Mouse (Mus musculus): ENCODE measurements around the gene C130074G19Rik. TPM values are rescaled to one million over a fixed set of nuclear protein-coding genes. Genes with fewer than 3 reads are reported as not detected.

The C130074G19Rik gene
- polyA plus RNA-seq, 1 experiment from 2014 or later: 1.3 TPM

GRCm38 (mm10) chr1:184833499-184833898 lies 49.5 kb downstream of the C130074G19Rik start:
- ATAC-seq (ENCODE audit: low read depth) (peak; percentile 79), DNase-seq (no peak)
- no peaks in the 10 kb centered on the region for H3K9me3 ChIP-seq (replicated peaks)
- no peak overlapping the region for H3K4me2 ChIP-seq
- WGBS (ENCODE audit: insufficient replicate concordance): 52% methylated on average over 7 of the region's 7 CpGs
- H3K4me1 ChIP-seq (replicated peaks): peaks cover 28% of the 10 kb centered on the region
- H3K27me3 ChIP-seq: no peaks in the 10 kb centered on the region
- peaks cover 80% of the 10 kb centered on the region for H3K36me3 ChIP-seq
- H3K4me3 ChIP-seq (replicated peaks): no peak overlapping the region
- H3K9ac ChIP-seq: no peak overlapping the region
- H3K27ac ChIP-seq: no peak overlapping the region

- Histone ChIP-seq H3K4me1 (replicated peaks) (peaks cover 21% of the 10 kb centered on the region), H3K27me3 (no peaks in the 10 kb centered on the region), H3K4me2 (no peak overlapping the region), H3K27ac (no peak overlapping the region), H3K36me3 (peaks cover 81% of the 10 kb centered on the region), H3K9me3 (replicated peaks) (no peaks in the 10 kb centered on the region), H3K9ac (no peak overlapping the region), H3K4me3 (replicated peaks) (no peak overlapping the region)
- 79% methylated on average over 10 of the region's 10 CpGs for WGBS (ENCODE audit: insufficient replicate concordance)
- DNase-seq: no peak
- peak; percentile 26 for ATAC-seq (ENCODE audit: low read depth)
Observed at GRCm38 (mm10) chr1:184832211-184832610, 50.8 kb downstream of the C130074G19Rik start.

GRCm38 (mm10) chr1:184829897-184830296 lies 53.1 kb downstream of the C130074G19Rik start:
- Histone ChIP-seq H3K4me1 (replicated peaks) (peaks cover 18% of the 10 kb centered on the region), H3K36me3 (peaks cover 69% of the 10 kb centered on the region), H3K27me3 (no peaks in the 10 kb centered on the region), H3K9ac (no peak overlapping the region), H3K4me2 (no peak overlapping the region), H3K27ac (no peak overlapping the region), H3K9me3 (replicated peaks) (no peaks in the 10 kb centered on the region), H3K4me3 (replicated peaks) (no peak overlapping the region)
- DNase-seq (no peak), ATAC-seq (ENCODE audit: low read depth) (no peak)
- 79% methylated on average over 8 of the region's 8 CpGs for WGBS (ENCODE audit: insufficient replicate concordance)

- 0 out of 2 replicates have a peak overlapping the region, but pooled peaks have one; percentile 15 for H3K9ac ChIP-seq
- H3K27ac ChIP-seq: peak overlapping the region; percentile 65
- no peak overlapping the region for H3K4me3 ChIP-seq (replicated peaks)
- no peaks in the 10 kb centered on the region for H3K9me3 ChIP-seq (replicated peaks)
- H3K4me2 ChIP-seq: peak overlapping the region; percentile 21
- ATAC-seq (ENCODE audit: low read depth) (peak; percentile 11; the same call in 1 of the 2 replicates), DNase-seq (no peak)
- H3K4me1 ChIP-seq (replicated peaks): peaks cover 21% of the 10 kb centered on the region
- no peaks in the 10 kb centered on the region for H3K27me3 ChIP-seq
- H3K36me3 ChIP-seq: peaks cover 55% of the 10 kb centered on the region
- 57% methylated on average over 23 of the region's 23 CpGs for WGBS (ENCODE audit: insufficient replicate concordance)
Observed at GRCm38 (mm10) chr1:184827175-184827701, 55.8 kb downstream of the C130074G19Rik start.

- no peaks in the 10 kb centered on the region for H3K27me3 ChIP-seq
- H3K9me3 ChIP-seq (replicated peaks): no peaks in the 10 kb centered on the region
- ATAC-seq (ENCODE audit: low read depth) (no peak), DNase-seq (no peak)
- H3K36me3 ChIP-seq: peaks cover 54% of the 10 kb centered on the region
- no peak overlapping the region for H3K27ac ChIP-seq
- no peak overlapping the region for H3K4me3 ChIP-seq (replicated peaks)
- peaks cover 21% of the 10 kb centered on the region for H3K4me1 ChIP-seq (replicated peaks)
- H3K9ac ChIP-seq: no peak overlapping the region
- peak overlapping the region; percentile 46 for H3K4me2 ChIP-seq
- 24% methylated on average over 11 of the region's 11 CpGs for WGBS (ENCODE audit: insufficient replicate concordance)
Observed at GRCm38 (mm10) chr1:184825093-184825492, 57.9 kb downstream of the C130074G19Rik start.

GRCm38 (mm10) chr1:184824439-184824851 lies 58.6 kb downstream of the C130074G19Rik start:
- Histone ChIP-seq H3K9ac (no peak overlapping the region), H3K4me1 (replicated peaks) (peaks cover 21% of the 10 kb centered on the region), H3K27ac (no peak overlapping the region), H3K4me2 (peak overlapping the region; percentile 46), H3K9me3 (replicated peaks) (no peaks in the 10 kb centered on the region), H3K36me3 (peaks cover 53% of the 10 kb centered on the region), H3K4me3 (replicated peaks) (no peak overlapping the region), H3K27me3 (no peaks in the 10 kb centered on the region)
- DNase-seq: peak; percentile 70
- WGBS (ENCODE audit: insufficient replicate concordance): 6% methylated on average over 12 of the region's 12 CpGs
- peak; percentile 74 for ATAC-seq (ENCODE audit: low read depth)

- no peak for DNase-seq
- H3K27me3 ChIP-seq: no peaks in the 10 kb centered on the region
- no peak for ATAC-seq (ENCODE audit: low read depth)
- H3K4me2 ChIP-seq: no peak overlapping the region
- H3K27ac ChIP-seq: no peak overlapping the region
- H3K9me3 ChIP-seq (replicated peaks): no peaks in the 10 kb centered on the region
- WGBS (ENCODE audit: insufficient replicate concordance): 64% methylated on average over 11 of the region's 11 CpGs
- peaks cover 60% of the 10 kb centered on the region for H3K36me3 ChIP-seq
- no peak overlapping the region for H3K9ac ChIP-seq
- H3K4me1 ChIP-seq (replicated peaks): peaks cover 21% of the 10 kb centered on the region
- no peak overlapping the region for H3K4me3 ChIP-seq (replicated peaks)
Observed at GRCm38 (mm10) chr1:184822678-184823077, 60.3 kb downstream of the C130074G19Rik start.

MicroRNAs encoded within 50 kb of the gene (microRNA counts, 519-probe panel; counts per million panel counts)
- microRNA mmu-miR-1981: 5,512 counts per million, percentile 64 among the panel's probes with 10 or more counts

Small RNA genes within 50 kb of the gene (microRNA-seq; reads per million reads assigned to microRNA genes)
- 228 reads per million, percentile 59 among the genes with 10 or more reads in this experiment for gene Mir1981

Other genes with a start within 250 kb of the C130074G19Rik start
- 8.8 and 9.9 TPM in 2 replicates for gene Hlx, start 150.6 kb downstream of the C130074G19Rik start, polyA plus RNA-seq (2015; fragmentation: Nextera tagmentation; extraction: Ambion mirVana)
- 13.4 and 13.8 TPM in 2 replicates for gene Marc1, start 71.9 kb downstream of the C130074G19Rik start, polyA plus RNA-seq (2015; fragmentation: Nextera tagmentation; extraction: Ambion mirVana)
- 189 and 193 TPM in 2 replicates for gene Marc2, start 36.8 kb downstream of the C130074G19Rik start, polyA plus RNA-seq (2015; fragmentation: Nextera tagmentation; extraction: Ambion mirVana)
- 0.13 and 0.16 TPM in 2 replicates for gene Mark1, start 116.4 kb upstream of the C130074G19Rik start, polyA plus RNA-seq (2015; fragmentation: Nextera tagmentation; extraction: Ambion mirVana)

Measured in liver, embryonic 13.5 days (tissue).